Mouse (Mus musculus): ENCODE measurements around the gene Igbp1b. TPM values are rescaled to one million over a fixed set of nuclear protein-coding genes. Genes with fewer than 3 reads are reported as not detected.

The Igbp1b gene
- polyA plus RNA-seq, 1 experiment = not detected

- TF ChIP-seq POLR2A (IDR thresholded peaks at IDR 0.05; ENCODE audit: low read depth, low read length) (no peak), CTCF (IDR thresholded peaks at IDR 0.05; ENCODE audit: extremely low read depth, insufficient read depth, insufficient read length, insufficient replicate concordance) (no peak)
- Histone ChIP-seq H3K27me3 (ENCODE audit: control insufficient read depth, insufficient read depth, low read length) (no peaks in the 10 kb centered on the region), H3K27ac (ENCODE audit: insufficient read depth, low read length) (no peak overlapping the region), H3K36me3 (ENCODE audit: control insufficient read depth, insufficient read depth, low read length) (no peaks in the 10 kb centered on the region), H3K4me1 (ENCODE audit: control insufficient read depth, insufficient read depth, insufficient read length) (no peaks in the 10 kb centered on the region), H3K4me3 (ENCODE audit: extremely low read depth, insufficient read depth, insufficient read length) (no peak overlapping the region)
- WGBS = 89% methylated on average over 3 of the region's 3 CpGs
- DNase-seq (ENCODE audit: low read depth in 1 of 2, low spot score in 2 of 2) = no peak
Measured at GRCm38 (mm10) chr6:138618396-138618795, 39.9 kb downstream of the Igbp1b start.

Other genes with a start within 250 kb of the Igbp1b start
- not detected in 2 replicates for gene Lmo3, start 76.6 kb downstream of the Igbp1b start, polyA plus RNA-seq (2012; rRNA removed)